Mouse (Mus musculus) adrenal gland, postnatal 4 days (tissue): ENCODE measurements around the gene Vmn2r14. TPM values are rescaled to one million over a fixed set of nuclear protein-coding genes. Genes with fewer than 3 reads are reported as not detected.
"Not testable (repeated sequence)": the region's sequence is repeated elsewhere in the genome, so short reads cannot be mapped to it uniquely, and the experiment has no call there.

Experiments used
- DNase-seq, 2 experiments: peaks; one replicate each; pipeline ENCODE4 v3.0.0; 2021 to 2022; ENCODE audit warnings: low spot score in 2 of 2, mixed read lengths in 2 of 2
- long read RNA-seq, 2 experiments: library from polyadenylated mRNA; stranded (forward); transcript quantifications; one replicate each; pipeline ENCODE4 v2.0.0; 2021
- total RNA-seq, 2 experiments: library from RNA; stranded (reverse); gene quantifications; 2 replicates each; pipeline ENCODE4 v1.2.3; 2021

Gene Vmn2r14
- total RNA-seq = not detected
- long read RNA-seq, experiment 1 = 0 reads
- long read RNA-seq, experiment 2 = 0 reads

GRCm38 (mm10) chr5:109224608-109225007 lies at the start of gene Vmn2r14:
Gene Vmn2r14 (minus strand): TSS chr5:109224708.
- no peak for DNase-seq

GRCm38 (mm10) chr5:109192099-109192498 lies 32.4 kb downstream of the Vmn2r14 start, which contains the start of gene Vmn2r13:
Gene Vmn2r13 (minus strand): TSS chr5:109192199.
- DNase-seq = not testable (repeated sequence)

- not testable (repeated sequence) for DNase-seq
Measured at GRCm38 (mm10) chr5:109166851-109167250, 57.7 kb downstream of the Vmn2r14 start.

Other genes with a start within 250 kb of the Vmn2r14 start
- gene Vmn2r10, start 218.2 kb downstream of the Vmn2r14 start, total RNA-seq = not detected
- not detected for gene Vmn2r11, start 165.1 kb downstream of the Vmn2r14 start, total RNA-seq
- not detected for gene Vmn2r12, start 126.8 kb downstream of the Vmn2r14 start, total RNA-seq
- gene Vmn2r13, start 32.5 kb downstream of the Vmn2r14 start, total RNA-seq = under 1 TPM; 0.20 to 0.42 TPM
- not detected for gene Vmn2r15, start 72.9 kb upstream of the Vmn2r14 start, total RNA-seq
- not detected for gene Vmn2r16, start 105.5 kb upstream of the Vmn2r14 start, total RNA-seq
- gene Vmn2r17, start 195.0 kb upstream of the Vmn2r14 start, total RNA-seq = not detected